8 mouse cellular contexts compared by ENCODE assay signal in the genomic region with DNA sequence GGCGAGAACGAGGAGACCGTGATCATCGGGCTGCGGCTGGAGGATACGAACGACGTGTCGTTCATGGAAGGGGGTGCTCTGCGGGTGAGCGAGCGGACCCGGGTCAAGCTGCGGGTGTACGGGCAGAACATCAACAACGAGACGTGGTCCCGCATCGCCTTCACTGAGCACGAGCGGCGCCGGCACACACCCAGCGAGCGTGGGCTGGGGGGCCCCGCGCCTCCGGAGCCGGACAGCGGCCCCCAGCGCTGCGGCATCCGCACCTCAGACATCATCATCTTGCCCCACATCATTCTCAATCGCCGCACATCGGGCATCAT. TPM values are rescaled to one million over a fixed set of nuclear protein-coding genes. Genes with fewer than 3 reads are reported as not detected.
DNase-seq lines count a peak whose midpoint lies in the region; ATAC-seq and TF ChIP-seq lines count a peak whose summit lies in the region.

No protein-coding gene starts in this region.

- no peak; the same call in none of the 2 replicates for ATAC-seq in hindbrain, embryonic 11.5 days (ENCODE audit: low FRiP score)
- no peak for ATAC-seq in midbrain, embryonic 13.5 days

- H3K4me1 ChIP-seq in hindbrain, embryonic 11.5 days (replicated peaks; ENCODE audit: control insufficient read depth, insufficient read depth, low read length) = peaks cover 5% of the 10 kb centered on the region; the same call in 1 of the 2 replicates
- peaks cover 40% of the 10 kb centered on the region for H3K4me1 ChIP-seq in midbrain, embryonic 13.5 days (replicated peaks)

- 0% methylated on average over 35 of the region's 36 CpGs for WGBS in hindbrain, embryonic 11.5 days
- under 1% methylated on average over 36 of the region's 36 CpGs for WGBS in midbrain, embryonic 13.5 days

- no peak for TF ChIP-seq CTCF in layer of hippocampus, adult 2 months (conservative IDR thresholded peaks at IDR 0.05)

- H3K9me3 ChIP-seq in hindbrain, embryonic 11.5 days (ENCODE audit: control insufficient read depth, low read length) = no peaks in the 10 kb centered on the region
- H3K9me3 ChIP-seq in midbrain, embryonic 13.5 days = no peaks in the 10 kb centered on the region

- DNase-seq in layer of hippocampus, adult 2 months (ENCODE audit: low spot score in 2 of 2) = no peak
- no peak for DNase-seq in layer of hippocampus, postnatal 14 days (ENCODE audit: low spot score in 2 of 2)
- DNase-seq in brain, adult 2 months (ENCODE audit: low read depth, low spot score) = peak; percentile 33
- DNase-seq in hindbrain, embryonic 11.5 days (ENCODE audit: low spot score) = no peak
- DNase-seq in B cell, adult 2 months = no peak
- no peak for DNase-seq in adrenal gland, adult 8-10 months
- DNase-seq in left cerebral cortex, postnatal 36 days (ENCODE audit: low spot score in 2 of 2) = no peak

- H3K4me2 ChIP-seq in hindbrain, embryonic 11.5 days (replicated peaks; ENCODE audit: low read depth, low read length) = peak overlapping the region; percentile 90
- H3K4me2 ChIP-seq in midbrain, embryonic 13.5 days (replicated peaks) = peak overlapping the region; percentile 86

- intact Hi-C loops in left cerebral cortex, postnatal 36 days (cut with DNase I) = no loop called here

- H3K36me3 ChIP-seq in hindbrain, embryonic 11.5 days (ENCODE audit: control insufficient read depth, insufficient read depth, low read length) = no peaks in the 10 kb centered on the region
- H3K36me3 ChIP-seq in midbrain, embryonic 13.5 days = no peaks in the 10 kb centered on the region

- peak overlapping the region; percentile 97 for H3K27ac ChIP-seq in layer of hippocampus, adult 2 months
- H3K27ac ChIP-seq in hindbrain, embryonic 11.5 days (ENCODE audit: low read depth, low read length) = peak overlapping the region; percentile 82
- peak overlapping the region; percentile 95 for H3K27ac ChIP-seq in midbrain, embryonic 13.5 days

- H3K9ac ChIP-seq in hindbrain, embryonic 11.5 days (ENCODE audit: low read depth, low read length) = peak overlapping the region; percentile 80
- peak overlapping the region; percentile 80 for H3K9ac ChIP-seq in midbrain, embryonic 13.5 days (replicated peaks)

- H3K4me3 ChIP-seq in layer of hippocampus, adult 2 months = peak overlapping the region; percentile 97
- H3K4me3 ChIP-seq in hindbrain, embryonic 11.5 days (ENCODE audit: low read depth, low read length) = peak overlapping the region; percentile 67
- H3K4me3 ChIP-seq in midbrain, embryonic 13.5 days (replicated peaks) = peak overlapping the region; percentile 86

- H3K27me3 ChIP-seq in hindbrain, embryonic 11.5 days (ENCODE audit: control insufficient read depth, insufficient read depth, low read length) = peaks cover 6% of the 10 kb centered on the region
- H3K27me3 ChIP-seq in midbrain, embryonic 13.5 days = peaks cover 28% of the 10 kb centered on the region

RNA-seq across cellular contexts. Expression of a gene that starts 0.5 kb away (rescaled TPM):
- 10 to 100 TPM; 37.9 to 38.8 TPM for total RNA-seq in layer of hippocampus, adult 2 months (2021)
- 10 to 100 TPM; 32.1 to 36.0 TPM for total RNA-seq in layer of hippocampus, postnatal 14 days (2021)
- polyA plus RNA-seq in hindbrain, embryonic 11.5 days (2014; fragmentation: Nextera tagmentation; extraction: Ambion mirVana) = 3.7 and 4.6 TPM in 2 replicates
- 4.4 and 7.5 TPM in 2 replicates for polyA plus RNA-seq in midbrain, embryonic 13.5 days (2015; fragmentation: Nextera tagmentation; extraction: Ambion mirVana)
- total RNA-seq in adrenal gland, adult 8-10 months (2022) = 10 to 100 TPM; 27.6 to 45.6 (median 37.6) TPM
- 10 to 100 TPM; 34.8 to 36.4 TPM for total RNA-seq in left cerebral cortex, postnatal 36 days (2021)

RNA-seq across cellular contexts. Expression of a gene that starts 54.7 kb away (rescaled TPM):
- 10 to 100 TPM; 23.1 to 25.2 TPM for total RNA-seq in layer of hippocampus, adult 2 months (2021)
- 10 to 100 TPM; 16.4 to 16.7 TPM for total RNA-seq in layer of hippocampus, postnatal 14 days (2021)
- 30.2 and 31.6 TPM in 2 replicates for polyA plus RNA-seq in hindbrain, embryonic 11.5 days (2014; fragmentation: Nextera tagmentation; extraction: Ambion mirVana)
- polyA plus RNA-seq in midbrain, embryonic 13.5 days (2015; fragmentation: Nextera tagmentation; extraction: Ambion mirVana) = 32.6 and 34.2 TPM in 2 replicates
- 100 to 1,000 TPM; 111 to 133 (median 121) TPM for total RNA-seq in adrenal gland, adult 8-10 months (2022)
- 10 to 100 TPM; 24.4 to 25.7 TPM for total RNA-seq in left cerebral cortex, postnatal 36 days (2021)

Comparison
In these comparisons a context has a peak if more than half of its experiments do, and no peak if none do; other contexts are left out.
1. RNA of a gene that starts 54.7 kb away (total RNA-seq): 111 to 133 TPM in adrenal gland, adult 8-10 months; 24.4 to 25.7 TPM in left cerebral cortex, postnatal 36 days, 23.1 to 25.2 TPM in layer of hippocampus, adult 2 months and 16.4 to 16.7 TPM in layer of hippocampus, postnatal 14 days; every median in the first group is over 4 times any median in the second.
2. Peak in every context shown above with its lines, with median percentiles within 50 percentile points of each other: H3K27ac ChIP-seq and H3K4me3 ChIP-seq.